Mouse (Mus musculus) heart, embryonic 12.5 days (tissue): Measurements from ENCODE around the gene Gse1. TPM values are rescaled to one million over a fixed set of nuclear protein-coding genes. Genes with fewer than 3 reads are reported as not detected.

Experiments
- ATAC-seq: fragments of 200-750 bp; cut with Nextera tagmentation; 2 replicates; pipeline ENCODE4 v1.8.0; 2017; ENCODE audit warnings: moderate TSS enrichment, moderate library complexity; ENCODE audit not compliant: insufficient number of reproducible peaks, low FRiP score
- H3K27ac ChIP-seq: fragments of 300-500 bp; sonication (generic); 2 replicates; pipeline ENCODE4 v1.5.1; 2016; ENCODE audit warnings: mild to moderate bottlenecking, moderate library complexity; ENCODE audit not compliant: poor library complexity, severe bottlenecking
- H3K27me3 ChIP-seq: fragments of 300-500 bp; sonication (generic); replicated peaks from 2 replicates; pipeline ENCODE4 v1.6.1; 2016; ENCODE audit warnings: mild to moderate bottlenecking, moderate library complexity
- H3K36me3 ChIP-seq: fragments of 300-500 bp; sonication (generic); 2 replicates; pipeline ENCODE4 v1.6.1; 2016; ENCODE audit warnings: mild to moderate bottlenecking, moderate library complexity
- H3K4me1 ChIP-seq: fragments of 300-500 bp; sonication (generic); replicated peaks from 2 replicates; pipeline ENCODE4 v1.6.1; 2016; ENCODE audit warnings: mild to moderate bottlenecking
- H3K4me2 ChIP-seq: fragments of 300-500 bp; sonication (generic); 2 replicates; pipeline ENCODE4 v1.6.1; 2016; ENCODE audit warnings: mild to moderate bottlenecking, moderate library complexity
- H3K4me3 ChIP-seq: fragments of 300-500 bp; sonication (generic); 2 replicates; pipeline ENCODE4 v1.5.1; 2016; ENCODE audit warnings: mild to moderate bottlenecking
- H3K9ac ChIP-seq: fragments of 300-500 bp; sonication (generic); 2 replicates; pipeline ENCODE4 v1.6.1; 2016; ENCODE audit warnings: mild to moderate bottlenecking, moderate library complexity
- H3K9me3 ChIP-seq: fragments of 300-500 bp; sonication (generic); replicated peaks from 2 replicates; pipeline ENCODE4 v1.6.1; 2016; ENCODE audit warnings: mild to moderate bottlenecking, moderate library complexity
- WGBS: fragments of 180-500 bp; shearing (Covaris S2); methylation state at CpG from one replicate; pipeline ENCODE4 v1.1.7; 2016; 5-methylcytosine and 5-hydroxymethylcytosine counted together
- polyA plus RNA-seq: library from polyadenylated mRNA; unstranded; fragments of >200 nt; fragmentation: Nextera tagmentation; extraction: Ambion mirVana; gene quantifications from 2 replicates; pipeline ENCODE4 v1.2.1, GENCODE M21; 2016

Gene Gse1
- polyA plus RNA-seq, 1 experiment from 2014 or later: 14.0 TPM

DNA sequence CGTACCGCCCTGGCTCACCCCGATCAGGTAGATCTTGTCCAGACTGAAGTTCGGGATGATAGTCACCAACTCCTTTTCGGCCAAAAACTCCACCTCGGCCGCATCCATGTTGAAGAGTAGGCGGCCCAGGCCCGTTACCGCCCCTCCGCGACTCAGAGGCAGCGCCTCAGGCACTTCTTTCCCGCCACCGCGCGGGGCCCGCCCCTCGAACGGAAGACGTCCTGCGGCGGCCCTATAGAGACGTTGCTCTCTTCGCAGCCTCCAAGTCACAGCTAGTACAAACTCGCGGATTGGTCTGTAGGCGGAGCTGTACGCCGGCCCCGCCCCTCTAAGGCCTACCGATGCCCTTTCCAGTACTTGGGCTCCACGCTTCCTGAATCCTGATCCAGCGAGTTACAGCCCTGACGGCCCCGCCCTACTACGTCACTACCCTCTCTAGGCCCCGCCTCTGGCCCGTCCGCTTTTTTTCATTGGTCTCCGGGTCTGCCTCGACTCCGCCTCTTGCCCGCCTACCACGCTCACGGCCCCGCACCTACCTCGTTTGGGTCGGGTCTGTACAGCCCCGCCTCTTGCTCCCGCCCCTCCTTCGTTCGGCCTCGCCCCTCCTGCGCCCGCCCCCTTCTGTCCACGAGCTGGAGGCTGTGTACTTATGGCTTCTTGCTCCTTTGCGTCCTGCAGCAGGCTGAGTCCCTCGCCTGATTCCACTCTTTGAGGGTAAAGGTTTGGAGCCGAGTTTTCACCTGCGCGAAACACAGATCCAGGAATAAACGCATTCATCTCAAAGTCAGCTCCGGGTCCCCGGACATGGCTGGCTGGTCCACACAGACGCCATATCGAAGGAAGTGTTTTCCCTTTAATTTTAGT lies 360.9 kb downstream of the Gse1 start, which contains the start of gene Gins2:
Gene Gins2, minus strand, starts transcription at position 397 of the 864 bp plus-strand sequence.
- Histone ChIP-seq H3K4me1 (peaks cover 32% of the 10 kb centered on the region), H3K27ac (peak within 1 kb of the TSS; percentile 80), H3K4me3 (peak within 1 kb of the TSS; percentile 62), H3K9ac (peak within 1 kb of the TSS; percentile 75), H3K36me3 (peaks cover 27% of the 10 kb centered on the region), H3K9me3 (no peaks in the 10 kb centered on the region), H3K4me2 (peak within 1 kb of the TSS; percentile 82), H3K27me3 (no peaks in the 10 kb centered on the region)
- peak; percentile 97 for ATAC-seq
- under 1% methylated on average over 67 of the region's 67 CpGs for WGBS

- ATAC-seq: no peak
- H3K4me1 ChIP-seq: peaks cover 32% of the 10 kb centered on the region
- peaks cover 22% of the 10 kb centered on the region for H3K36me3 ChIP-seq
- peak overlapping the region; percentile 72 for H3K4me2 ChIP-seq
- 42% methylated on average over 2 of the region's 2 CpGs for WGBS
- peak overlapping the region; percentile 80 for H3K27ac ChIP-seq
- no peaks in the 10 kb centered on the region for H3K27me3 ChIP-seq
- peak overlapping the region; percentile 47; the same call in 1 of the 2 replicates for H3K9ac ChIP-seq
- H3K9me3 ChIP-seq: no peaks in the 10 kb centered on the region; the same call in 1 of the 2 replicates
- peak overlapping the region; percentile 46 for H3K4me3 ChIP-seq
Measured at GRCm38 (mm10) chr8:120589921-120590320, 361.7 kb downstream of the Gse1 start.

DNA sequence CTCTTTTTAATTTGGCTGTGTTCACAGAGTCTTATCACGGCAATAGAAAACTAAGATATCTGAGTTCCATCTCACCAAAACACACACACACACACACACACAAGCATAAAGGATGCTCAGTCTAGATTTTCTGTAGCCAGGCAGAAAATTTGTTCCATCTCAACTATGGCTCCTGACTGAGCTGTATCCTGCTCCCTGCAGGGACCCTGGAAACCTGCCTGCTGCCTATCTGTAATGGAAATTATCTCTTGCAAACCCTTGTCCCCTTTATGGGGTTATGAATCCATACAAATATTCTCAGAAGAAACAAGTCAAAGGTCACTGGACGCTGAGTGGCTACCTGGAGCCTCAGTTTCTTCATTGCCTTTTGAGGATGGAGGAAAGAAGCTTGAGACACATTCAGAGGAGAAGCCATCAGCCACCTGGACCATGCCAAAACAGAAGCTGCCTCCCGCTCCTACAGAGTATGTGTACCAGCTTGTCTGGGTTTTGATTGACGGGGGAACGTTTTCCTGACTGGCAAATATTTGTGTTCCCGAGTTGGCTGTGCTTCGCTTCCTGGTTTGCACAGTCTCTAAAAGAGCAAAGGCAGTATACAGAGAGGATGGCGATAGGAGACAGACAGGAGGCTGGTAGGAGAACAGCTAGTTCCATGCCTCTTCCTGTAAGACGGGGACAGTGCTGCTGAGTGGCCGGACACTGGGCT lies 363.5 kb downstream of the Gse1 start:
- Histone ChIP-seq H3K27ac (no peak overlapping the region), H3K9ac (0 out of 2 replicates have a peak overlapping the region, but pooled peaks have one; percentile 15), H3K36me3 (peaks cover 6% of the 10 kb centered on the region), H3K27me3 (no peaks in the 10 kb centered on the region), H3K4me2 (no peak overlapping the region), H3K4me3 (no peak overlapping the region), H3K9me3 (no peaks in the 10 kb centered on the region; the same call in 1 of the 2 replicates), H3K4me1 (peaks cover 32% of the 10 kb centered on the region)
- 74% methylated on average over 10 of the region's 10 CpGs for WGBS
- ATAC-seq: no peak

- ATAC-seq: no peak
- no peak overlapping the region for H3K27ac ChIP-seq
- no peaks in the 10 kb centered on the region; the same call in 1 of the 2 replicates for H3K9me3 ChIP-seq
- H3K4me3 ChIP-seq: no peak overlapping the region
- no peak overlapping the region for H3K9ac ChIP-seq
- H3K27me3 ChIP-seq: peaks cover 6% of the 10 kb centered on the region; the same call in 1 of the 2 replicates
- H3K4me2 ChIP-seq: no peak overlapping the region
- 90% methylated on average over 5 of the region's 5 CpGs for WGBS
- no peaks in the 10 kb centered on the region for H3K36me3 ChIP-seq
- peaks cover 23% of the 10 kb centered on the region for H3K4me1 ChIP-seq
Measured at GRCm38 (mm10) chr8:120594571-120594970, 366.3 kb downstream of the Gse1 start.

- Histone ChIP-seq H3K36me3 (no peaks in the 10 kb centered on the region), H3K4me2 (no peak overlapping the region), H3K27me3 (peaks cover 6% of the 10 kb centered on the region; the same call in 1 of the 2 replicates), H3K4me1 (peaks cover 16% of the 10 kb centered on the region), H3K9ac (no peak overlapping the region), H3K27ac (no peak overlapping the region), H3K9me3 (no peaks in the 10 kb centered on the region; the same call in 1 of the 2 replicates), H3K4me3 (no peak overlapping the region)
- WGBS: 12% methylated on average over 5 of the region's 5 CpGs
- no peak for ATAC-seq
Measured at GRCm38 (mm10) chr8:120595963-120596362, 367.7 kb downstream of the Gse1 start.

DNA sequence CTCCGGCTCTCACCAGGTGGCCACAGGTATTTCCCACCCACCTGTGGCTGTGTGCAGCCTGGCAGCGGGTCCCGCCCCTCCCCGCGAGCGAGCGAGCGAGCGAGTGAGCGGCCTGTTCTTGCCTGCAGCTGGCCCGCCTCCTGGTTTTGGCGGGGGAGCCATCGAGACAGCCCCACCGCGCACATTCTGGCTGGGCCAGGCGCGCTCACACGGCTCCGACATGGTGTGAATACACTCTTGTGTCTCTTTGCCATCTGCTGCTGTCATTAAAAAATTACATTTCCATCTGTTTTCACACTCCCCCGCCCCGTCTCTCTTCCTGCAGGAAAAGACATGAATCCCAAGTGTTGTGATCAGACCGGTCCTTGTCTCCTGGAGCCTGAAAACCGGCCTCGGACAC lies 370.3 kb downstream of the Gse1 start:
- H3K9me3 ChIP-seq: no peaks in the 10 kb centered on the region; the same call in 1 of the 2 replicates
- no peak overlapping the region for H3K27ac ChIP-seq
- peak overlapping the region; percentile 10; the same call in 1 of the 2 replicates for H3K9ac ChIP-seq
- peaks cover 12% of the 10 kb centered on the region for H3K4me1 ChIP-seq
- peaks cover 6% of the 10 kb centered on the region; the same call in 1 of the 2 replicates for H3K27me3 ChIP-seq
- 32% methylated on average over 24 of the region's 24 CpGs for WGBS
- no peaks in the 10 kb centered on the region for H3K36me3 ChIP-seq
- no peak for ATAC-seq
- peak overlapping the region; percentile 51 for H3K4me2 ChIP-seq
- H3K4me3 ChIP-seq: no peak overlapping the region

DNA sequence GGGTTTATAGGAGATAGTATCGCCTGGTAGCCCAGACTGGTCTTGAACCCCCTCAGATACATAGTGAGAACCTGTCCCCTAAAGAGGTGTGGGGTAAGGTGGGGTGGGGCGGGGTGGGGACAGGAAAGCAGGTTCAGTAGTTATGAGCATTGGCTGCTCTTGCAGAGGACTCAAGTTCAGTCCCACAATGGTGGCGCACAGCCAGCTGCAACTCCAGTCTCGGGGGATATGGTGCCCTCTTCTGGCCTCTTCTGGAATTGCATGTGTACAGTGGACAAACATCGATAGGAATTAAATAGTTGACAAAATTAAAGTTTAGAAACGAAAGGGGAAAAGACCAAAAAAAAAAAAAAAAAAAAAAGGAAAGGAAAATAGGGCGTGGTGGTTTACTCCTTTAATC lies 371.2 kb downstream of the Gse1 start:
- Histone ChIP-seq H3K9me3 (no peaks in the 10 kb centered on the region; the same call in 1 of the 2 replicates), H3K27ac (no peak overlapping the region), H3K9ac (no peak overlapping the region), H3K4me3 (no peak overlapping the region), H3K36me3 (no peaks in the 10 kb centered on the region), H3K27me3 (peaks cover 6% of the 10 kb centered on the region; the same call in 1 of the 2 replicates), H3K4me1 (peaks cover 12% of the 10 kb centered on the region; the same call in 1 of the 2 replicates), H3K4me2 (no peak overlapping the region)
- ATAC-seq: no peak
- 49% methylated on average over 7 of the region's 7 CpGs for WGBS

DNA sequence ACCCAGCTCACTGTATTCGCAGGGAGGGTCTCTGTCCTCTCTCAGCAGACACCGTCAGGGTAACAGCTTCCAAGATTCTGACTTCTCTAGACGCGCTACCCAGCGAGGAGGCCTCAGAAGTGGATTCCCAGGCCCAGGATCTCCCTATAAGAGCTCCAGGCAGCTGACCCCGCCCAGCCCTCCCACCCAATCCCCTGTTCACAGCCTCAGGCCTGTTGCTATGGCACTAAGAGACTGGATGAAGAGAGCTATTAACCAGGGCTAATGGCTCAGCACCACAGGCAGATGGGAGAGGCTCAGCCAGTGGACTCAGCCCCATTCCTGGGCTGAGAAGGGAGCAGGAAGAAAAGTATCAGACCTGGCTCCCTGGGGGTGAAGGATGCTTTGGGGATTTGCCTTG lies 374.4 kb downstream of the Gse1 start:
- H3K9ac ChIP-seq: no peak overlapping the region
- H3K4me3 ChIP-seq: no peak overlapping the region
- peaks cover 12% of the 10 kb centered on the region; the same call in 1 of the 2 replicates for H3K4me1 ChIP-seq
- H3K9me3 ChIP-seq: no peaks in the 10 kb centered on the region
- peaks cover 6% of the 10 kb centered on the region; the same call in 1 of the 2 replicates for H3K27me3 ChIP-seq
- no peak for ATAC-seq
- no peak overlapping the region for H3K4me2 ChIP-seq
- no peak overlapping the region for H3K27ac ChIP-seq
- WGBS: 40% methylated on average over 6 of the region's 6 CpGs
- no peaks in the 10 kb centered on the region for H3K36me3 ChIP-seq

DNA sequence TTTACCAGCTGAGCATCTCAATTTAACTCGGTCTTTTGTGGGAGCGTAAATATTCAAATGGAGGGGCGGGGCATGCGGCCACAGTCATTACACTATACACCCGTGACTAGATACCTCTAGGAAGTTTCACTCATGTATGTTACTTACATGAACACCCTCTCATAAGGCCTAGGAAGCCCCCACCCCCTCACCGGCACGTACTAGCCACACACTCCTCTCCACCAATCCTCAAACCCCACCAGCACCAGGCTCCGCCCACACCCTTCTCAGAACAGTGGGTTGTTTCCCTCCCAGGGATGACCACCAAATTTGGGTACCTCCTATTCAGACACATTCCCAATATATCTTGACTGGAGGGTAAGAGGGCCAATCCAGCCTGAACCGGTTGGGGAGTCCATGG lies 379.2 kb downstream of the Gse1 start:
- no peaks in the 10 kb centered on the region for H3K36me3 ChIP-seq
- 0 out of 2 replicates have a peak, but pooled peaks cover 4% of the 10 kb centered on the region for H3K9me3 ChIP-seq
- peaks cover 4% of the 10 kb centered on the region; the same call in 1 of the 2 replicates for H3K27me3 ChIP-seq
- no peak overlapping the region for H3K4me2 ChIP-seq
- WGBS: 76% methylated on average over 9 of the region's 9 CpGs
- 0 out of 2 replicates have a peak overlapping the region, but pooled peaks have one; percentile 3 for H3K9ac ChIP-seq
- ATAC-seq: no peak
- H3K4me1 ChIP-seq: 0 out of 2 replicates have a peak, but pooled peaks cover 3% of the 10 kb centered on the region
- no peak overlapping the region for H3K27ac ChIP-seq
- H3K4me3 ChIP-seq: no peak overlapping the region

DNA sequence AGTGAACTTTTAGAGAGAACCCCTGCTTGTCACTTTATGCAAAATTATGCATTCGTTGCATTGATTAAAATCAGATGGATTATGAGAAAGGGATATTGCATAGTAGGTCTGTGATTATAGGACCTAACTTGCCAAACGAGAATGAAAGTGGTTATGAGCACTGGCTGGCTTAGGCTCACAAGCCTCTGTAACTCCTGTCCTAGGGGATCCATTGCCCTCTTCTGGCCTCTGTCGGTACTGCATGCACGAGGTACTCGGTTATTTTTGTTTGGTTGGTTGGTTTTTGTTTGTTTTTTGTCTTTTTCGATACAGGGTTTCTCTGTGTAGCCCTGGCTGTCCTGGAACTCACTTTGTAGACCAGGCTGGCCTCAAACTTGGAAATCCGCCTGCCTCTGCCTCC lies 379.6 kb downstream of the Gse1 start:
- H3K27ac ChIP-seq: no peak overlapping the region
- no peaks in the 10 kb centered on the region for H3K36me3 ChIP-seq
- 0 out of 2 replicates have a peak overlapping the region, but pooled peaks have one; percentile 3 for H3K9ac ChIP-seq
- 0 out of 2 replicates have a peak, but pooled peaks cover 4% of the 10 kb centered on the region for H3K9me3 ChIP-seq
- H3K4me3 ChIP-seq: no peak overlapping the region
- ATAC-seq: no peak
- H3K27me3 ChIP-seq: peaks cover 4% of the 10 kb centered on the region; the same call in 1 of the 2 replicates
- H3K4me1 ChIP-seq: no peaks in the 10 kb centered on the region
- no peak overlapping the region for H3K4me2 ChIP-seq
- 11% methylated on average over 7 of the region's 7 CpGs for WGBS
